Mouse (Mus musculus): ENCODE measurements at regions not wholly inside any gene's neighbourhood (a gene's known extent, or its start where the extent isn't known, plus 50 kb on each side); places are given as distances from the start of the nearest gene placed in this dataset.

GRCm38 (mm10) chr7:96081676-96082075, 89.4 kb upstream of the Tenm4 start:
- no peak for TF ChIP-seq POLR2A (IDR thresholded peaks at IDR 0.05; ENCODE audit: insufficient read depth, low read depth, low read length)
- TF ChIP-seq CTCF (IDR thresholded peaks at IDR 0.05; ENCODE audit: insufficient read depth, low read depth, low read length), result no peak

Measured in olfactory bulb, adult 2 months (tissue).